Mouse (Mus musculus) kidney, embryonic 15.5 days (tissue): ENCODE data around the gene Unc5a. TPM values are rescaled to one million over a fixed set of nuclear protein-coding genes. Genes with fewer than 3 reads are reported as not detected.

ENCODE experiments used
- ATAC-seq: fragments of 200-750 bp; cut with Nextera tagmentation; replicated peaks from 2 replicates; pipeline ENCODE4 v1.8.0; 2017; ENCODE audit warnings: moderate TSS enrichment; ENCODE audit not compliant: low FRiP score
- H3K27ac ChIP-seq: fragments of 300-500 bp; sonication (generic); 2 replicates; pipeline ENCODE4 v1.5.1; 2015; ENCODE audit warnings: mild to moderate bottlenecking, inconsistent platforms
- H3K27me3 ChIP-seq: fragments of 300-500 bp; sonication (generic); 2 replicates; pipeline ENCODE4 v1.6.1; 2015; ENCODE audit warnings: inconsistent platforms
- H3K36me3 ChIP-seq: fragments of 300-500 bp; sonication (generic); 2 replicates; pipeline ENCODE4 v1.6.1; 2015; ENCODE audit warnings: inconsistent platforms
- H3K4me1 ChIP-seq: fragments of 300-500 bp; sonication (generic); 2 replicates; pipeline ENCODE4 v1.6.1; 2015; ENCODE audit warnings: inconsistent platforms
- H3K4me2 ChIP-seq: fragments of 300-500 bp; sonication (generic); 2 replicates; pipeline ENCODE4 v1.6.1; 2015; ENCODE audit warnings: moderate library complexity, mild to moderate bottlenecking, inconsistent platforms
- H3K4me3 ChIP-seq: fragments of 300-500 bp; sonication (generic); replicated peaks from 2 replicates; pipeline ENCODE4 v1.5.1; 2015; ENCODE audit warnings: mild to moderate bottlenecking, inconsistent platforms
- H3K9ac ChIP-seq: fragments of 300-500 bp; sonication (generic); 2 replicates; pipeline ENCODE4 v1.6.1; 2015; ENCODE audit warnings: mild to moderate bottlenecking, inconsistent platforms
- H3K9me3 ChIP-seq: fragments of 300-500 bp; sonication (generic); replicated peaks from 2 replicates; pipeline ENCODE4 v1.6.1; 2016; ENCODE audit warnings: inconsistent platforms
- whole genome bisulfite sequencing: fragments of 180-500 bp; shearing (Covaris S2); methylation state at CpG from one replicate; pipeline ENCODE4 v1.1.7; 2015; ENCODE audit warnings: mixed read lengths; 5-methylcytosine and 5-hydroxymethylcytosine counted together
- polyA plus RNA-seq: library from polyadenylated mRNA; unstranded; fragments of >200 nt; fragmentation: Nextera tagmentation; extraction: Ambion mirVana; gene quantifications from 2 replicates; pipeline ENCODE4 v1.2.1, GENCODE M21; 2015

The Unc5a gene
- polyA plus RNA-seq, 1 experiment from 2014 or later = 2.7 TPM

DNA sequence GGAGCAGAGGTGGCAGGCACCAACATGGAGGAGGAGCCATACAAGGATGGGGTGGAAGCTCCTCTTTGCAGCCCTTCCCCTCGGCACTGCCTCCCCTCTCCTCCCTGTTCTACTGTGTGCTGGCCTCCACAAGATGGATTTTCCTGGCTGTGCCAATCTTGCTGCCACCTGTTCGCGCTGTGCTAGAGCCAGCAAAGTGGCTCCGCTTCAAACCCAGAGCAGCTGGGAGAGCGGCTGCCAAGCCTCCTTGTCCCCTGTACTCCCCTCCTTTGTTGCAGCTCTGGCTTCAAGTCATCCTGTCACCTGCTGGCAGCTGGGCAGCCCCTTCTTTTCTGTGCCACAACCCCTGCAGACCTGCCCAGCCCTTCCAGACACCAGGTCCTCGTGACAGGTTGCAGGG, 13.0 kb upstream of the Unc5a start:
- H3K4me1 ChIP-seq = 0 out of 2 replicates have a peak, but pooled peaks cover 4% of the 10 kb centered on the region
- whole genome bisulfite sequencing = 71% methylated on average over 6 of the region's 6 CpGs
- peaks cover 57% of the 10 kb centered on the region for H3K27me3 ChIP-seq
- H3K4me3 ChIP-seq = no peak overlapping the region
- H3K36me3 ChIP-seq = no peaks in the 10 kb centered on the region
- no peak overlapping the region for H3K9ac ChIP-seq
- H3K4me2 ChIP-seq = no peak overlapping the region
- H3K27ac ChIP-seq = no peak overlapping the region
- no peak for ATAC-seq
- no peaks in the 10 kb centered on the region for H3K9me3 ChIP-seq

DNA sequence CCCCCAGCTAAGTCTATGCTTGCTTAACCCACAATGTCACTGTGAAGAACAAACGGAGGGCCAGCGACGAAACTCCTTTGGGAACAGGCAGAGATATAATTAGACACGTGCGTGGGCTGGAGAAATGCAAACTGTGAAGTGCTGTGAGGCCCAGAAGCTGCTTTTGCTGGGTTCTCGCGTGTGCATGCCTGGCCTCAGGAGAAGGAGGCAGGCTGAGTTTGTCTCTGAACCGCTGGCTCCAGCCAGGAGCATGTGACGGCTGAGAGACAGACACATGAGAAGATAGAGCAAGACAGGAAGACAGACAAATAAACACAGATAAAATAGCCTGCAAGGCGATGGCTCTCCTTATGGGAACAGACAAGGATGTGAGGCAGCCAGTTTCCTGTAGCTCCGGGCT, 11.3 kb upstream of the Unc5a start:
- peaks cover 6% of the 10 kb centered on the region; the same call in 1 of the 2 replicates for H3K4me1 ChIP-seq
- no peak for ATAC-seq
- no peaks in the 10 kb centered on the region for H3K36me3 ChIP-seq
- peaks cover 60% of the 10 kb centered on the region for H3K27me3 ChIP-seq
- H3K27ac ChIP-seq = no peak overlapping the region
- no peak overlapping the region for H3K9ac ChIP-seq
- H3K9me3 ChIP-seq = no peaks in the 10 kb centered on the region
- WGBS = 41% methylated on average over 11 of the region's 11 CpGs
- no peak overlapping the region for H3K4me3 ChIP-seq
- no peak overlapping the region for H3K4me2 ChIP-seq

DNA sequence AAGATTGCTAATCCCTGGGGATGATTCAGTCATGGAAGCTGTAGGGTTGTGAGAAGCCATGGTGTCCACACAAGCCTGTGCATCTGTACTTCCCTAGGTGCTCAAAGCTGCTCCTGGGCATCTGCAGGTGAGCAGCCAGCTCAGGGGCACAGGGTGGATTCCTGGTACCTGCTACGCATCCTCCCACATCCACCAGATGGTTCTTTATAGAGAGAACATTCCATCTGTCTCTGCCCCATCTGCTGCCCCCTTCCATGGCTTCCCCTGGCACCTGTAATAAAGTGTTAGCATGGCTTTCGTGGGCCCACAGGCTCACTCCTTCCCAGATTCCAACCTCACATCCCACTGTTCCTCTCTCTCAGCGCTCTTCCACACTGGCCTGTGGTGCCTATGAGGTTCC, 10.7 kb upstream of the Unc5a start:
- H3K27me3 ChIP-seq = peaks cover 61% of the 10 kb centered on the region

DNA sequence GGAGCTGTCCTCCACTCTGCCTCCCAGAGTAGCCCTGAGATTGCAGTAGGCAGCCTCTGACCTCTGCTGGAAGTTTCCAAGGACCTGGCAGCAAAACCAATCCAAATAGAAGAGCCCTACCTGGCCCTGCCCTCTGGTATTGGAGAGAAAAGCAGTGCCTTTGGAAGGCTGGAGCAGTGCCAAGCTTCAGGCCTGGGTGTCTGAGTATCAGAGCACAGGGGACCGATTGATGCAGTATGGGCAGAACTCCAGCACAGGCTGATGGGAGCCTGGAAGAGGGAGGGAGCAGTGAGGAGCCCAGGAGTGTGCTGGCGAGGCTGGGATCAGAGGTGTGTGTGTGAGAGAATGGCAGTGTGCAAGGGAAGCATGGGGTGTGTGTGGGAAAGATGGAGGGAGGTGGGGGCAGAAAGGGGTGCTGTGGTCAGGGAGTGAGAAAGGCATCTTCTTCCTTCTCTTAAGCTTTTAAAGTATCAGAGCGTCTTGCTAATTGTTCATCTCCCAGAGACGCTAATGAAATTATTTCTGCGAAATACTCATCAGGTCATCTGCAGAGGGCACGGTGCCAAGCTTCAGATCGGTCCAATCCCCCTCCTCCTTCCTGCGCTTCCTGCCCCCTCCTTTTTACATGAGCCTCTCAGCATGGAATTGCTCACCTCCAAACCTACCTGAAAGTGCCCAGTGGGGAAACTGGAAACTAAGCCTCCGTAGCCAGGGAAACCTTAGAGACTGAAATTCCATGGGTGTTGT, 4.6 kb upstream of the Unc5a start:
- Histone ChIP-seq H3K9me3 (no peaks in the 10 kb centered on the region), H3K4me3 (no peak overlapping the region), H3K9ac (no peak overlapping the region), H3K27me3 (peaks cover 83% of the 10 kb centered on the region), H3K36me3 (no peaks in the 10 kb centered on the region), H3K27ac (no peak overlapping the region), H3K4me2 (no peak overlapping the region), H3K4me1 (peaks cover 14% of the 10 kb centered on the region)
- no peak for ATAC-seq
- WGBS = 48% methylated on average over 9 of the region's 9 CpGs

More for the DNA sequence above, 10.7 kb upstream of the Unc5a start:
- no peak overlapping the region for H3K9ac ChIP-seq
- ATAC-seq = no peak
- WGBS = 79% methylated on average over 3 of the region's 3 CpGs
- peaks cover 6% of the 10 kb centered on the region; the same call in 1 of the 2 replicates for H3K4me1 ChIP-seq
- no peak overlapping the region for H3K4me2 ChIP-seq
- no peak overlapping the region for H3K27ac ChIP-seq
- no peaks in the 10 kb centered on the region for H3K9me3 ChIP-seq
- H3K36me3 ChIP-seq = no peaks in the 10 kb centered on the region
- H3K4me3 ChIP-seq = no peak overlapping the region

DNA sequence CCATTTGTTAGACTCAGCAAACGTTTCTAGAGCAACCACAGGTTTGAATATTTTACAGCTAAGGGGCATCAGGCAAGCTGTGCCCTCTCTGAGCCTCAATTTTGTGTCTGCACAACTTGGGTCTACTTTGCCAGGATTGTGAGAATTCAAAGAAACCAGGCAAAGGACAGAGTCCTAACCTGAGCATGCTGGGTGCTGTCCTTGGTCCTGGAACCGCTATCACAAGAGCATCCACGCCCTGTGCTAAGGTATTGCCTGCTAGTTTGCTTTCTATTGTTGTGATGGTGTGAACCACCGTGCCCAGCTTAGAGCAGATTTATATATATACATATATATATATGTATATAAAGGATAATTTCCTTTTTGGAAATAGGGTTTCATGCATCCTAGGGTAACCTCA, 3.9 kb upstream of the Unc5a start:
- ATAC-seq = no peak

DNA sequence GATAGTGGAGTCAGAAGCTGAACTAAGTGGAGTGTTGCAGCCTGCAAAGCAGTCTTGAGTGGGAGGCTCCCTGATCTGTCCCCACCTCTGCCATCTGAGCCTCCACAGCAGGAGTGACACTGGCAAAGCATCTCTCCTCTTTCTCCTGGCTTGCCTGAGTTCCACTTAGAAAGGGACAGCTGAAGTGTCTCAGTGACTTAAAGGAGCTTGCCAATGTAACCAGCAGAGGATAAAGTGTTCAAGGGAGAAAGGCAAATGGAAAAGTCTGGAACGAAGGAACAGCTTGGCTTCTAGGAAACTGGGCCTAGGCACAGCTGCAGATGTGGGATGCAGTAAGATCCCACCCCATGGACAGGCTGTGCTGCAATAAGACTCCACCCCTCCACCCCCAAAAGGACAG, 2.8 kb upstream of the Unc5a start:
- 65% methylated on average over 1 of the region's 1 CpGs for WGBS
- Histone ChIP-seq H3K27ac (no peak overlapping the region), H3K4me2 (no peak overlapping the region), H3K4me3 (no peak overlapping the region), H3K27me3 (peaks cover 92% of the 10 kb centered on the region), H3K36me3 (no peaks in the 10 kb centered on the region), H3K9me3 (no peaks in the 10 kb centered on the region), H3K4me1 (peaks cover 24% of the 10 kb centered on the region), H3K9ac (no peak overlapping the region)
- no peak for ATAC-seq

More for the DNA sequence above, 3.9 kb upstream of the Unc5a start:
- Histone ChIP-seq H3K4me2 (no peak overlapping the region), H3K36me3 (no peaks in the 10 kb centered on the region), H3K9me3 (no peaks in the 10 kb centered on the region), H3K4me1 (peaks cover 22% of the 10 kb centered on the region), H3K9ac (no peak overlapping the region), H3K27ac (no peak overlapping the region), H3K4me3 (no peak overlapping the region), H3K27me3 (peaks cover 83% of the 10 kb centered on the region)
- 3% methylated on average over 4 of the region's 4 CpGs for WGBS

DNA sequence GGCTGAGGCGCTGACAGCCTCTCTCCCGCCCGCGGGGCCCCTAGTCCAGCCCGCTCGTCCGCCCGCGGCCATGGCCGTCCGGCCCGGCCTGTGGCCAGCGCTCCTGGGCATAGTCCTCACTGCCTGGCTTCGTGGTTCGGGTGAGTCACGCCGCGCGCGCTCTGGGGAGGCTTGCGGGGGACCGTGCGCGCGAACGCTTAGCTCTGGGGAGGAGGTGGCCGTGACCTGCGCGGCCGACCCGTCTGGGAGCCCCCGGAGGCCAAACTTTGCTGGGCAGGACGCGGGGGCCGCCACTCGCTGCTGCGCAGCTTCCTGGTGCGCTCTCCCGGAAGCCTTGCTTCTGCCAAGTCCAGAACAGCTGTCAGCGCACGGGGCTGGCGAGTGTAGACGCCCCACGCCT, 381 bp downstream of the Unc5a start:
- H3K4me1 ChIP-seq = peaks cover 22% of the 10 kb centered on the region

DNA sequence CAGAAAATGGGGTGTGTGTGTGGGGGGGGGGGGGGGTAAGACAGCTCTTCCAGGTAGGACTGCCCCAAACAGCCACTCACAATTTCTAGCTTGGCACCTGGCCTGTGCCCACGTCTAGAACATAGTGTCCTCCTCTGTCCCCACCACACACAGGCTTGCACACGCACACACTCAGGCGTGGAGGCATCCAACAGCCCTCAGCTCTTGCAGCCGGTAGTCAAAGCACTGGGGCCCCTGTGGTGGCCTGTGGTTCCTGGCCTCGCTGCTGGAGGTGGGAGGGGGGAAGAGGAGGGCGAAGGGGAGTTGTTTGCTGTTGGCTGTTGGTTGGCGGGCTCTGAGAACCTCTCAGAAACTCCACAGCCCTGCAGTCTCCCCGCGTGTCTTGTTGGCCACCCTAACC, 920 bp downstream of the Unc5a start:
- peaks cover 22% of the 10 kb centered on the region for H3K4me1 ChIP-seq
- WGBS = 4% methylated on average over 9 of the region's 9 CpGs
- no peak overlapping the region for H3K9ac ChIP-seq
- H3K27ac ChIP-seq = no peak overlapping the region
- ATAC-seq = no peak
- peaks cover 99% of the 10 kb centered on the region for H3K27me3 ChIP-seq
- H3K9me3 ChIP-seq = no peaks in the 10 kb centered on the region
- H3K36me3 ChIP-seq = no peaks in the 10 kb centered on the region
- peak overlapping the region; percentile 70 for H3K4me3 ChIP-seq
- H3K4me2 ChIP-seq = peak overlapping the region; percentile 99

More for the DNA sequence above, 381 bp downstream of the Unc5a start:
- H3K9me3 ChIP-seq = no peaks in the 10 kb centered on the region
- no peaks in the 10 kb centered on the region for H3K36me3 ChIP-seq
- peak; percentile 38 for ATAC-seq
- under 1% methylated on average over 44 of the region's 44 CpGs for WGBS
- H3K27ac ChIP-seq = no peak overlapping the region
- H3K4me2 ChIP-seq = peak overlapping the region; percentile 99
- H3K27me3 ChIP-seq = peaks cover 99% of the 10 kb centered on the region
- peak overlapping the region; percentile 49 for H3K9ac ChIP-seq
- H3K4me3 ChIP-seq = peak overlapping the region; percentile 70

DNA sequence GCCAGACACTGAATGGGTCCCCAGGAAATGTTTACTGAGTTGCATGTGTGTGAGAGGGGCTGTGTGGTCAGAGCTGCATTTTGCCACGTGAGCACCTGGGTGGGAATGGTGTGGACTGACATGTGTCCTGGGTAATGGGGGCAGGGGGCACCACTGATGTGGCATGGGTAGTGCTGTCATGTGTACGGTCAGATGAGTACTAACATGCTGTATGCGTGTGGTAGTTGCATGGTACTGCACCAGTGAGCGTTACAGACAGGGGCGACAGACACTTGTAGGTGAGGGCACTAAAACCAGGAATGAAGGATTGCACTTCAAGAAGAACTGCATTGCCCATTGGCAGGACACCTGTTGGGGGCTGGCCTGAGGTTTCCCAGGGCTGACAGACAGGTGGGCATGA, 2.0 kb downstream of the Unc5a start:
- H3K4me3 ChIP-seq = no peak overlapping the region
- ATAC-seq = no peak
- no peak overlapping the region for H3K27ac ChIP-seq
- peaks cover 28% of the 10 kb centered on the region for H3K4me1 ChIP-seq
- H3K9ac ChIP-seq = no peak overlapping the region
- H3K9me3 ChIP-seq = no peaks in the 10 kb centered on the region
- no peak overlapping the region for H3K4me2 ChIP-seq
- peaks cover 100% of the 10 kb centered on the region for H3K27me3 ChIP-seq
- no peaks in the 10 kb centered on the region for H3K36me3 ChIP-seq
- WGBS = 53% methylated on average over 5 of the region's 5 CpGs

DNA sequence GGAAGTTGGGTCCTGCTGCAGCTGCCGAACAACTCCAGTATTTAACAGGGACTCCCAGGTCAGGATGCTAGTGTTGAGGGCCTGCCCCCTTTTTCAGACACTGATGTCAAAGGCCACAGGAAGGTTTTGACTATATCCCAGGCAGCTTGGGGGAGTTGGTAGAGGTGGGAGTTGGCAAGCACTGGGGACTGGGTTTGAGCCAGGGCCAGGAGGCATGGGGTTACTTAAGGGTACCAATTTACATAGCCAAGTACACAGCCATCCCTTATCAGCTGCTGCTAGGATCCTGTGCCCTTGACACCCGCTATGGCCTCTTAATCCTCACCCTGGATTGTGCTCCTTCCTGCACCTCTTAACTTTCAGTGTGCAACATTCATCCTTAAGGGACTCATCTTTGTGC, 5.5 kb downstream of the Unc5a start:
- Histone ChIP-seq H3K27me3 (peaks cover 90% of the 10 kb centered on the region), H3K9ac (no peak overlapping the region), H3K4me2 (no peak overlapping the region), H3K4me3 (no peak overlapping the region), H3K9me3 (no peaks in the 10 kb centered on the region), H3K4me1 (peaks cover 26% of the 10 kb centered on the region), H3K27ac (no peak overlapping the region), H3K36me3 (no peaks in the 10 kb centered on the region)
- no peak for ATAC-seq
- 68% methylated on average over 2 of the region's 2 CpGs for WGBS

DNA sequence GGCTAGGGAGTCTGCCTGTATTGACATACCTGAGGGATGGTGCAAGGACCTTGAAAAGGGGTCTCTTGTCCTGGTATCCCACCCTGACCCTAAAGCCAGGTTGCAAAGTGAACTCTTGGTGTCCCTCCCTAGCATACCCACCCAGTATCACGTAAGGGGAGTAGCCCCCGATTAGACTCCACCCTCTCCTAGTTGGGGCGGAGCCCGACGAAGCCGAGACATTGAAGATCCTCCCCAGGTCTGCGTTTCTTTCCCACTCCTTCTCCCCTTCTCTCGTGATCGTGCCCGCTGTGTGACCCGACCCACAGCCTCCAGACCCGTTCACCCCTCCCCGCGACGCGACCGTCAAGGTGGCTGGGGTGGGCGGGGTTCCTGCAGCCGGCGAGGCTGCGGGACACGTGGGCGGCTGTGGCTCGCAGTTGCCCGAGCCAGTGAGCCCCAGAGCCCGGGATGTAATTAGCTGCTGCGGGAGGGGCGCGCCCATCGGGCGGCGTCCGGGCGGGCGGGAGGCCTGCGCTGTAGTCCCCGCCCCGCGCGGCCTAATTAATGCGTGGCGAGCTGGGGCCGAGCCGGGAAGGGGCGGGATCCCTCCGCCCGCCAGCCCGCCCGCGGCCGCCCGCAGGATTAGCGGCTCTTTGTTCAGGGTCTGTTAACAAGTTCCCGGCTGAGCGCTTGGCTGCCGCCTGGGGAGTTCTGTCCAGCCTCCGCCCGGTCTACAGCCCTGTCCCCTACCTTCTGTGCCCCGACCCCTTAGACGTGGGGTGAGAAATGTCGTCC, 6.7 kb downstream of the Unc5a start:
- under 1% methylated on average over 61 of the region's 61 CpGs for WGBS
- Histone ChIP-seq H3K27me3 (peaks cover 84% of the 10 kb centered on the region), H3K4me1 (peaks cover 26% of the 10 kb centered on the region), H3K9ac (peak overlapping the region; percentile 38), H3K4me2 (peak overlapping the region; percentile 97), H3K36me3 (no peaks in the 10 kb centered on the region), H3K27ac (no peak overlapping the region), H3K4me3 (peak overlapping the region; percentile 58), H3K9me3 (no peaks in the 10 kb centered on the region)
- peak; percentile 73 for ATAC-seq

DNA sequence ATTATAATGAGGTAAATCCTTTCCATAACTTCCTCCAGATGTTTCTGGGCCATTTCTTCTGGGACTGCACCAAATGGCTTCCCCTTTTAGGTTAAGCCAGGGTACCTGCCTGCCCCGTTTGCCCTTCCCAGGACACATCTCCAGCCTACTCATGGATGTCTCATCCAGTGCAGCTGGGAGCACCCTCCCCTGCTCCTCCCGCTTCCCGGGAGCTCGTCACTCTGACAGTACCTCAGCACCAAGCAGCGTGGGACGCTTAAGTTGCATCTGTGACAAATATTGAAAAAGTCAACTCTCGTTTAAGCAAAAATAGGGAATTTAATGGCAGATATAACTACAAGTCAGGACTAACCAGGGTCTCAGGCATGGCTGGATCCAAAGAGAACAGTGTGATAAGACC, 8.1 kb downstream of the Unc5a start:
- H3K4me3 ChIP-seq = no peak overlapping the region
- no peak for ATAC-seq
- no peak overlapping the region for H3K9ac ChIP-seq
- no peak overlapping the region for H3K27ac ChIP-seq
- 59% methylated on average over 7 of the region's 7 CpGs for WGBS
- peaks cover 78% of the 10 kb centered on the region for H3K27me3 ChIP-seq
- peaks cover 26% of the 10 kb centered on the region for H3K4me1 ChIP-seq
- H3K36me3 ChIP-seq = no peaks in the 10 kb centered on the region
- H3K9me3 ChIP-seq = no peaks in the 10 kb centered on the region
- no peak overlapping the region for H3K4me2 ChIP-seq
